Mouse (Mus musculus) gastrocnemius, postnatal 4 days (tissue): ENCODE measurements around the gene Nsrp1. TPM values are rescaled to one million over a fixed set of nuclear protein-coding genes. Genes with fewer than 3 reads are reported as not detected.
"Not testable (repeated sequence)": the region's sequence is repeated elsewhere in the genome, so short reads cannot be mapped to it uniquely, and the experiment has no call there.

ENCODE experiments used
- DNase-seq, 2 experiments: peaks; one replicate each; pipeline ENCODE4 v3.0.0; 2021 to 2022; ENCODE audit warnings: low spot score in 2 of 2, mixed read lengths in 2 of 2
- long read RNA-seq, 2 experiments: library from polyadenylated mRNA; stranded (forward); transcript quantifications; one replicate each; pipeline ENCODE4 v2.0.0; 2021
- total RNA-seq, 2 experiments: library from RNA; stranded (reverse); gene quantifications; 2 replicates each; pipeline ENCODE4 v1.2.3; 2021

Gene Nsrp1
- total RNA-seq = 10 to 100 TPM; 15.9 to 16.2 TPM
- long read RNA-seq, experiment 1, transcript Nsrp1-201 (7 exons, 3,114 nt) = major isoform, 28 of 35 reads
- long read RNA-seq, experiment 1, partial matches to known transcripts = 0 of 35 reads
- long read RNA-seq, experiment 1, other reads (novel, unspliced or antisense) = 7 of 35 reads
- long read RNA-seq, experiment 2, transcript Nsrp1-201 (7 exons, 3,114 nt) = major isoform, 25 of 28 reads
- long read RNA-seq, experiment 2, partial matches to known transcripts = 0 of 28 reads
- long read RNA-seq, experiment 2, other reads (novel, unspliced or antisense) = 3 of 28 reads

DNA sequence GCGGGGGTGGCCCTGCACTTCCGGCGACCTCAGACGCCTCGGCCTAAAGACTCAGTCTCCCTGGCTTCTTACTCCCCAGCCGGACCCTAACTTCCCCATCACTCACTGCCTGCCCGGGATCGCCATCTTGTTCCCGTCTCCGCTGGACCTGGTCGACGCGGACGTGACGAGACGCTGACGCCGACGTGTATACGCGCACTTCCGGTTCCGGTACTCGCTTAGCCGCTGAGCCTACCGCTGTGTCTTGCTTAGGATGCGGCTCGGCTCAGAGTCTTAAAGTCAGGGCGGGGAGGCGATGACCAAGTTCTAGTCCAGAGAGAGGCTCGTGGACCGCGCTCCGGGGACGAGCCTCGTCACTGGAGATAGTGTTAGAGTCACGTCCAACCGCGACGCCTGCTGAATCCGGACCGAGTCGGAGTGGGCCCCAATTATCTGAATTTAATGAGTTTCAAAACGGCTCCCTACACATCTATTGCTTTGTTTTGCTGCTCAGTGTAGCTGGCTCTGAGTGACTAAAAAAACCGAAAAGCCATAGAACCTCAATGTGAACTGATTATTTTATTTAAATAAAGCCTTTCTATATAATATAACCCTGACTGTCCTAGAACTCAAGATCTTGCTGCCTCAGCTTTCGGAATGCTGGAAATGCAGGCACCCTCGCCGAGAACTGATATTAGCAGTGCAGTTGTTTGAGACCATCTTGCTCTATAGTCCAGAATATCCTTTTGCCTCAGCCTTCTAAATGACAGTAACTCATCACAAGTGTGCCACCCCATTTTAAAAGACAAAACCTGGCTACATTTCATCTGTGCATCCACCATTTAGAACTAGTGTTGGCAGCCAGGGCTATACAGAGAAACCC lies at the start of gene Nsrp1:
Gene Nsrp1 (minus strand): TSS at position 163 of the 862 bp plus-strand sequence.
- peak; percentile 83 to 90 for DNase-seq

DNA sequence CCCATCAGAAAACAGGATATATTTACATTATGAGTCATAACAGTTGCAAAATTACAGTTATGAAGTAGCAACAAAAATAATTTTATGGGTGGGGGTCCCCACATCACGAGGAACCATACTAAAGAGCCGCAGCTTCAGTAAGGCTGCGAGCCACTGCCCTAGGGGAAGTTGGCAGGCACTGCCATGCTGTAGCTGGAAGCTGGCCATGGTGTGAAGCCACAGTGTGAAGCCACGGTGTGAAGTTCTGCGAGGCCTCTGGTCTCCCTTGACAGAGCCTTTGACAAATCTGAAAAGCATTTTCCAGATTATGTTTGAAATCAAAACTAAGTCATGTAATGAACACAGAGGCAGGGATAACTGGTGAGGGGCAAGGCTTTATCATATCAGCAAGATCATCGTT lies 32.9 kb upstream of the Nsrp1 start:
- DNase-seq = no peak

DNA sequence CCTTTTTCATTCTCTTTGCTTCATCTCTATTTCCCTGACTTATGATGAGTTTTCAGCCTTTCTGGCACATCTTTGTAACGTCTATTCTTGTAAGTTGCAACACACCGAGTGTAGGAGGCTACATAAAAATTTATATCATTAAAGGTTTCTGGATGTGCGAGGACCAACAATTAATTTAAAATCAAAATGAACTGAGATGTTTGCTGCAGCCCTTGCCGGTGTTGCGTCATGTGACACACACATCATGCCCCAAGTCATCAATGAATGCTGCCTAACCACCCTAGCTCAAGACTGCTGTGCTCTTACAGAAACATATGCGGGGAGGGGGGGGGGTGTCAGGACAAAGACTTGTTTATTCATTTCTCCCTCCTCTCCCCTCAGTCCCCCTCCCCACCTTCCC lies 30.2 kb upstream of the Nsrp1 start:
- DNase-seq = no peak

DNA sequence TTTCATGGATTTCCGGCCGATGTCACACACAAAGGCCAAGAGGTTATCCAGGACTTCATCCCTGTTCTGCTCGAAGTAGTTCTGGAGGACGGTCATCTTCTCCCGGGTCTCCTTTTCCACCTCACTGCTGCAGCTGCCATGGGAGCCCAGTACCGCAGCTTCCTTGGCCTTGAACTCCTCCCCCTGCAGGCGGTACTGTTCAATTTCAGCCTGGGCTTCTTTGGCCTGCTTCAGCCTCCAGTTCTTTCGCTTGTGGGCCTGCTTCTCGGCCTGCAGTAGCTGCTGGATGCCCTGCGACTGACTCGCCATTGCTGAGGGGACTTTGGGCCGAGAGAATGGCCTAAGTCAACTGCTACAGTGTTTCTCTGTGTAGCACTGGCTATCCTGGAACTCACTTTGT lies 29.6 kb upstream of the Nsrp1 start:
- not testable (repeated sequence) for DNase-seq

DNA sequence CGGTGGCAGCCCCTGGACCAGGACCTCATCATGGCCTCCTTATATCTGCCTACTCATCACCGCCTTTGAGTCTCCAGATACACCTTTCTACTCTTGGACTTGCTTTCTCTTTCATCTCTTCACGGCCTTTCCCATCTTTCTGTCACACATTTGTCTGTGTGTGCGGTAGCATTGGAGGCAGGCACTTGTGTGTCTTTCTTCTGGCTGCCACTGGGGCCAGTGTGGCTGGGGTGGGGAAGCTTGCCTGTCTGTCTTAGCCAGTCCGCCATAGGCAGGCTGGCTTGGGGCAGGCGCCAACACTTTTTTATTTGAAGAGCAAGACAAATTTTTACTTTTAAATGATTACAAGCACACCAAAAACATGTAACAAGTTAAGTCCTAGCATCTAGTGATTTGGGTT lies 28.7 kb upstream of the Nsrp1 start:
- no peak for DNase-seq

DNA sequence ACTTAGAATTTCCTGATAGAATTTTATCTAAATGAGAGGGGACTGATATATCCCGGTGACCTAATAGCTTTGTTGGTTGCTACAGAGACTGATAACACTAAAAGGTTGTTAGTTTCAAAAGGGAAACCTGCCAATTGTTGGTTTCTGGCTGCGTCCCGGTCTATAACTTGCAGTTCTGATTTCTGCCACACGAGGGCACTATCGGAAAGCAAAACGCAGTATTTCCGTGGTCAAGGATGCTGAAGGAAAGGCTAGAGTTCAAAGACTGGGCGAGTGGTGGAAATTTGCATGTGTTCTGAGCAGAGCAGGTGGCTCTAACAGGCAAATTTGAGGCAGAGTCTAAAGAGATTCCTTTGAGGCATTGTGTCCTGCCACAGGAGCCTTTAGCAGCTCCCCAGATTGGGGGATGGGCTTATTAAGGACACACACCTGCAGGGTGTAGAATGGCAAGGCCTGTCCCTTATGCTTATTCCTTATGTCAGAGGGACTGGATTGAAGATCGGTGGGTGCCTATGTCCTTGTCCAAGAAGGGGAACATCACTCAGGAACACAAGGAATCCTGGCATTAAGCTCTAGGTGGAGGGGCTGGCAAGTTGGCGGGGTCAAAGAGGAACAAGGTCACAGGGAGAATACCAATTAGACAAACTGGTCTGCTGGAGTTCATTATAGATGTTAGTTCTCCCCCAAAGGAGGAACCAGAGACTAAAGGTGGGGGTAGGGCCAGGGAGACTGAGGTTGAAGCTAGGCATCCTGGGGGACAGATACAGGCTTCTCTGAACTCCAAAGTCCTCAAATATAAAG lies 22.1 kb upstream of the Nsrp1 start:
- DNase-seq = peak; percentile 63 to 77

DNA sequence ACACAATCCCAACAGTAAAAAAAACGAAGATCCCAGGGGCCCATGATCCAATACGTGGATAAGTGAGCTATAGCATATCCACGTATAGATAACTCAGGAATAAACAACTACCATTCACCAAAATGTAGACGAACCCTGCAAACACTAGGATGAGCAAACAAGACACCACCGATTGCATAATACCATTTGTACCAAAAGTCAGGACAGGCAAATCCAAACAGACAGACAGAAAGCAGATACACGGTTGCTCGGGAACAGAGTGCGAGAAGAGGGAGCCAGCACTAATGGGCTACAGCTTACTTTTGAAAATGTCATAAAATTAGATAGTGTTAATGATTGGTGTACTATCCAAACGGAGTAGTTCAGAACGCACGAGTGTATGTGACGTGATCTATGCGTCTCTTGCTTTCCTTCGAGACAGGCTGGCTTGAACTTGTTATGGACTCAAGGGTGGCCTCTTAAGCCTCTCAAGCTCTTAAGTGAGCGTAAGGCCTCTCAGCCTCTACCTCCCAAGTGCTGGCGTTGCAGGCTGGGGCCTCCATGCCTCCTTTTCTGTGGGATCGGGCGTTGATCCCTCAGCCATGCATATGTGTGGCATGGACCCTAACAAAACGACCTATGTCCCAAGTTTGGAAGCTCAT lies 20.2 kb upstream of the Nsrp1 start:
- DNase-seq = no peak

DNA sequence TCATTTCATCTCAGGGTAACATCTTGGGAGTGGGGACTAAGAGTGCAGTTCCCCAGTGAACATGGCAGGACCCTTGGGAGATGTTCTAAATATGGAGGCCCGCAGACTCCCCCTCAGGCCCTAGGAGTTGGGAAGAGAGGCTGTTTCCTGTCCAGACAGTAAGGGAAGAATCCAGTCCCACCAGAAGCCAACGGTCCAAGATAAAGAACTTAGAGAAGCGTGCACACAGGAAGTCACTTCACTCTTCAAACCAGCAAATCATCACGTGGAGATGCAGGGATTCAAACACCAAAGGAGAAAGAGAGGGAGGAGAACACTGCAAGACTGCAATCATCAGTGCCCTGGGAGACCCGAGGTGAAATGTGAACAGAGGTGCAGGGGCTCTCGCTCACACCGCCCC lies 18.8 kb upstream of the Nsrp1 start:
- no peak for DNase-seq

DNA sequence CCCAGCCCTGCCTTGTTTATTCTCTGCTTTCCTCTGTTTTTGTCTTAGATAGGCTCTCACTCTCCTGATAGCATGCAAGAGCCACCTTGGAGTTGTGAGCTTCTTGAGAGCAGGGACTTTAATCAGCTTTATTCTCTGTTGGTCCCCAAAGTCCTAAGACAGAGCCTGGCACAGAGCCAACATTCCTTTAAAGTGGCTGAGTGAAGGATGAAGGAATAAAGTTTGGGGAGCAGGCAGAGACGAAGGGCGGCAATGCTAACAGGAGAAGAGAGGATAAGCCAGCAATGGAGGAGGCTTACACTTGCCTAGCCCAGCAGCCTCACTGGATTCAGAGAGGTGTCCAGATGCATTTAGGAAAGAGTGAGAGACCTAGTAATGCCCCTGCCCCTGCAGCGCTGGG lies 18.3 kb upstream of the Nsrp1 start:
- no peak for DNase-seq

DNA sequence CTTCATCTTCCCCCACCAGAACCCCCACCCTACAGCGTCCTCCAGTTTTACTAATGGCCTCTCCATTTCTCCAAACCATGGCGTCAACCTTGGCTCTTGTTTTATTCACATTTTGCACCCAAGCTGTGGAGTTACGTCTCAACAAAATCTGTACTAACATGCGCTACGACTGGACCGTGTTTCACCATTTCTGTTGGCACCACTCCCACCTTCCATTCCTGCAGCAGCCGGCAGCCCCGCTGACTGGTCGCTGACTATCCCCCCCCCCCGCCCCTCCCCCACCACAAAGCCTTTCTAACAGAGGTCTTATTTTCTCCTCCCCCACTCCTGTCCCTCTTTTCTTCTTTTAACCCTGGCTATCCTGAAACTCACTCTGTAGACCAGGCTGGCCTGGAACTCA lies 17.0 kb upstream of the Nsrp1 start:
- no peak for DNase-seq

DNA sequence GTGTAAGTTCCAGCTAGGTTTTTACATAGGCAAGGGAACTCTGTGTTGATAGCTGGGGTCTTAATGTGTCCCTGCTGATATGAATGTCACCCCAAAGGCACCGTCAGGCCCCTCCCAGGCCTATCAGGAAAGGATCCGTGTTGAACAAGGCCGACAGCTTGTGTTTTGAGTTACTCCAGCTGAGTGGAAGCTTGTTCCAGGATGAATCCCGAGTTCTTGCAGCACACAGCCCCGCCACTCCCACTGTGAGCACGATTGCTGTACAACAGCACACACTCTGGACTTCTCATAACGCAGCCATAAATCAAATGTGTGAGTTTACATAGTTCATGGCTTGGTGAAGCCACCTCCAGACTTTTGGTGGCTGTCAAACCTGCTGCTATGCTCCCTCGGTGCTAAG lies 15.9 kb upstream of the Nsrp1 start:
- DNase-seq = no peak

DNA sequence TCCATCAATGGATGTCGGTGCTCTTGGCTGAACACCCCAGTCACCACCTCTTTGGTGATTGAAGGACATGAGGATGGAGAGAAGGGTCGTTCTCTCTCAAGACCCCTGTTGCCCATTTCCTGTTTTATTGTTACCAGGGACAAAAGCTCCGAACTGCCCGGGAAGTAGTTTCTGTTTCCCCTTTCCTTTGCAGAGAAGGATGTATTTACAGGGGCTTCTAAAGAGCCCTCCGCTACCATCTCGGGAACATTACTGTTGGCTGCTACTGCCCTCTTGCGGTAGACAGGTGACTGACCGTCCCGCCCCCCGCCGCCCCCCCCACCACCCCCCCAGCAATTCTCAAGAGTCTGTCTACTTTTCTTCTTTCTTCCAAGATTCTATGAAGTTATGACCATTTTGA lies 15.0 kb upstream of the Nsrp1 start:
- peak in 1 of 2 experiments; percentile 41 for DNase-seq

DNA sequence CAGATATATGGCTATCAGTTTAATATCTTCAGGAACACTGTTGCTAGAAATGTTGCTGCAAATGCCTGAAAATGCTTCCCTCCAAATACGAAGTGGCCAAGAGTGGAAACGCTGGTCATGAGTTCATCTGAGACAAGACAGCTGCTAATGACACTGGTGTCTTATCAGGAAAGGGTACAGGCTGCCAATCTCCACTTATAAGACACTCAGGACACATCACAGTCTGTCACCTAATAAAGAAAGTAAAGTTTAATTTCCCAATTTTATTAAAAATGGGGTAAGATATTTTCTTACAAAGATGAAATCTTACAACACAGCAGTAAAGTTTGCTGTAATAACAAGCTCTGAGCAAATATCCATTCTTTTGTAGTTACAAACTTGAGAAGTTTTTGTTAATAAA lies 10.9 kb upstream of the Nsrp1 start:
- no peak for DNase-seq

DNA sequence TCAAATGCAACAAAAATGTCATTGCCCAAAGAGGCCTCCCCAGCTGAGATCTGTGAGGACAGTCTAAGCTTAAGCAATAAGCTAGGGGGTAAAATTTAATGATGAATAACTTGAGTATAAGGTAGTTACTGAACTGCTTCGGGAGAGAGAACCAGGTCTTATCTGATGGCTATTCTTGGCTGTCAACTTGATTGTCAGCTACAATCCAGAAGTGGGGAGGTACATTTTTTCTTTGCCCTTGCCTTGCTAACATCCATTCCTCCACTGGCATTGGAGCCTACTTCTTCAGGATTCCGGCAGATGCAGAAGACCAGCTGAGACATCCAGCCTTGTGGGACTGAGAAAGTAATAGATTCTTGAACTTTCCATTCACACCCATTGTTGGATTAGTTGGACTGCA lies 8.8 kb upstream of the Nsrp1 start:
- DNase-seq = no peak

DNA sequence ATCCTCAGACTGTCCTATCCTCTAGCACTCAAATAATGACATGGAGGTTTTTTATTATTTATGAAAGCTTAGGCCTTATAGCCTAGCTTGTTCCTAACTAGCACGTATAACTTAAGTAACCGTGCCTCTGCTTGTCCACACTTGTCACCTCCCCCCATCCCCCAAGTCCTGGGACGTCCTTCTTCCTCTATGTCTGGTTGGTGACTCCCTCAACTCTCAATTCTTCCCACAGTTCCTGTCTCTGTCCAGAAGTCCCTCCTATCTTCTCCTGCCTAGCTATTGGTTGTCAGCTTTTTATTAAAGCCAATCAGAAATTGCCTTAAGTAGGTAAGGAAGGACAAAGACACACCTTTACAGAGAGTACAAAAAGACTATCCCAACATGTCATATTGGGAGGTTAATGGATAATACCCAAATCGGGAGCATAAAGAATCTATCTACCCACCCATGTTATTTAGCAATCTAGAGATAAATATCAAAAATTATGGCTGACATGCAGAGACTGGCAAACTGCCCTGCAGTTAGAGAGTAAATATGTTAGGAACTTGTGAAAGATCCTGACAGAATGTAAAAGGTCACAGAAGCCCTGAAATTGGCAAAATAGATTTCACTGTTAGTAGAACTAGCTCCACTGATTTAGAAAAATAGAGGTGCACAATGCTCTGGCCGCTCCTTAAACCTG lies 5.9 kb upstream of the Nsrp1 start:
- no peak for DNase-seq

DNA sequence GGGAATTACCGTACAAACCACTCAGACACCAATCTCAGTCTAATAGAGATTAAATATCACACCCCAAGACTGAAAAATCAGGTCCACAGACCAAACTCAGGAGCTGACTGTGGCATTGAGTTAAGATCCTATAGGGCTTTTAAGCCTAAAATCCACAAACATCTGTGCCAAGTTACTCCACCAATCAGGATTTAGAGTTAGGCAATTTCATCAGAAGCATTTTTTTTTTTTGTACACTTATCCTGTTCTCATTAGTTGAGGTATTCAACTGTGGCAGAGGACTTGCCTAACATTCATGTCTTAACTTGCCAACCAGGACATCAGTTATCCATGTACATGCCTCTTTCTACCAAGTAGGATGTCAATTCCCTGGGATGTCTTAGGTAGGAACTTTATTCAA lies 1.1 kb upstream of the Nsrp1 start:
- DNase-seq = no peak

DNA sequence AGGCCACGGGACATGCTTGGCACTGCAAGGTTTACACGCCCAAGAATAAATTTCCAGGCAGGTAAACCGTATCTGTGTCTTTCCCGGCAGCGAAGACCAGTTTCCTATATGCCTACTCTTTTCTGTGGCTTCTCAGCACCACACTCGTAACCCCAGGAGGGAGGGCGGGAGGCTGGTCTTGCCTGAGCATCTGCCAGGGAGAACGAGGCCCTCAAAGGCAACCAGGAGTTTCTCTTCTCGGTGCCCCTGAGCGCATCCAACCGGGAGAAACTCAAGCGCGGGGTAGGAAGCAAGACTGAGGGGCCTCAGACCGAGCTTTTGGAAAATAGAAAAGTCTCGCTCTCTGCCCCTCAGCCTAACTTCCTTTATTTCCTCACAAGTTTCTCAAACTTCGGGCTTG lies 443 bp downstream of the Nsrp1 start:
- DNase-seq = peak in 1 of 2 experiments; percentile 15

DNA sequence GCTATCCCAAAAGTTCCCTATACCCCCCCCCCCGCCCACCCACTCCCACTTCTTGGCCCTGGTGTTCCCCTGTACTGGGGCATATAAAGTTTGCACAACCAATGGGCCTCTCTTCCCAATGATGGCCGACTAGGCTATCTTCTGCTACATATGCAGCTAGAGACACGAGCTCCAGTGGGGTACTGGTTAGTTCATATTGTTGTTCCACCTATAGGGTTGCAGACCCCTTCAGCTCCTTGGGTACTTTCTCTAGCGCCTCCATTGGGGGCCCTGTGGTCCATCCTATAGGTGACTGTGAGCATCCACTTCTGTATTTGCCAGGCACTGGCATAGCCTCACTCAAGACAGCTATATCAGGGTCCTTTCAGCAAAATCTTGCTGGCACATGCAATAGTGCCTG lies 904 bp downstream of the Nsrp1 start:
- DNase-seq = not testable (repeated sequence)

DNA sequence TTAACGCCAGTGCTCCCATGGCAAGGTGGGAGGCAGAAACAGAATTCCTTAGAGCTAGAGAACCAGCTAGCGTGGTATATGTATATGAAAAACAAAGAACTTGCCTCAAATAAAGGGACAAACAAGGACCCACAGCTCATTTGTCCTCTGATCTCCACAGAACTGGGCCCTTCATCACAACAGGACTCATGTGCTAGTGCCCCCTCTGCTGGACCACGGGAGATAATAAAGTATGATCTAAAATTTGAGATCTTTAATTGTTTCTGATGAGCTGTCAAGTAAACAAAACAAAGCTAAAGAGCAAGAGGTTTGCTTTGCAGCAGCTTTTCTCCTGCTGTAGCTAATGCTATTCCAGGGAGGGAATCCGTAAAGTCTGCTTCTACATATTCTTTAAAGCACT lies 7.5 kb downstream of the Nsrp1 start:
- no peak for DNase-seq

DNA sequence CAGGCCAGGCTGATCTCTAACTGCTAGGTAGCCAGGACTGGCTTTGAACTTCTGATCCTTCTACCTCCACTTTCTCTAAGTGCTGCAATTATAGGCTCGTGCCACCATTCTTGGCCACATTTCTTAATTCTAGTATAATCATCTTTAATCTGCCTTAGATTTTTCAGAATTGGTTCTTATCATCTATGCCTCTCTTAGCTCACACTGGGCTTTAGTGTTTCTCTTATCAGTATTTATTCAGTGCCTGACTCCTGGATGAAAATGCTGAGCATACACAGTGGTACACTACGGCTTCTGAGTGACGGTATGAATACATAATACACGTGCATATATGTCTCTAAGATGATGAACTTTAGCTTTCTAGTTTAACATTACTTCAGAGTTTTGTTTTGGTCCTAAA lies 9.4 kb downstream of the Nsrp1 start:
- DNase-seq = no peak

DNA sequence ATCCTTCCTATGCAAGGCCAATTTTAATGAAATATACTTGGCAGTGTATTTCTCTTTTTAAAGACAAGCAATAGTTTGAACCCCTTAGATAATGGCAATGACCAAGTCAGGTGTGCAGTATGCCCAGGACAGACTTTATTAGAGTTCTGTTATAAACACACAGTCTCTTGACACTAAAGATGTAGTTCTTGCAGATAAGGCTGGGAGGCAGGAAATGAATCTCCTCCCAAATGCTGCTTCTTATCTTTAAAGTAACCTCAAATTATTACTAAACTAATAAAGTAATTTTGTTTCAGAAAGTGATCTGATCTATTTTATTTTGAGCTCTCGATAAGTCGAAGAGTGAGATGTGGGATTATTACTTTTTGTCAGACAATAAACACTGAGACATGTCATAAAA lies 14.8 kb downstream of the Nsrp1 start:
- DNase-seq = no peak
